Mouse (Mus musculus) lung, postnatal 0 days (tissue): Measurements from ENCODE around the gene Ufd1. TPM values are rescaled to one million over a fixed set of nuclear protein-coding genes. Genes with fewer than 3 reads are reported as not detected.
A peak's percentile ranks its signal among the peaks of the same experiment; 100 is the strongest.

ENCODE experiments used
- ATAC-seq: fragments of 200-750 bp; cut with Nextera tagmentation; 2 replicates; pipeline ENCODE4 v1.8.0; 2017; ENCODE audit warnings: moderate library complexity
- DNase-seq: peaks from one replicate; pipeline ENCODE4 v3.0.0-alpha.2; 2016; ENCODE audit warnings: low spot score
- H3K27ac ChIP-seq: fragments of 300-500 bp; sonication (generic); 2 replicates; pipeline ENCODE4 v1.5.1; 2014; ENCODE audit warnings: antibody characterized with exemption, mild to moderate bottlenecking, low read length, mixed read lengths
- H3K27me3 ChIP-seq: fragments of 300-500 bp; sonication (generic); replicated peaks from 2 replicates; pipeline ENCODE4 v1.6.1; 2014; ENCODE audit warnings: low read length, mixed read lengths; ENCODE audit not compliant: insufficient read depth
- H3K36me3 ChIP-seq: fragments of 300-500 bp; sonication (generic); 2 replicates; pipeline ENCODE4 v1.6.1; 2014; ENCODE audit warnings: low read length, mixed read lengths; ENCODE audit not compliant: insufficient read depth
- H3K4me1 ChIP-seq: fragments of 300-500 bp; sonication (generic); 2 replicates; pipeline ENCODE4 v1.6.1; 2014; ENCODE audit warnings: antibody characterized with exemption, low read depth, low read length, mixed read lengths; ENCODE audit not compliant: insufficient read depth
- H3K4me2 ChIP-seq: fragments of 300-500 bp; sonication (generic); replicated peaks from 2 replicates; pipeline ENCODE4 v1.6.1; 2014; ENCODE audit warnings: low read depth, mild to moderate bottlenecking, low read length, moderate library complexity, mixed read lengths
- H3K4me3 ChIP-seq: fragments of 300-500 bp; sonication (generic); 2 replicates; pipeline ENCODE4 v1.5.1; 2014; ENCODE audit warnings: low read depth, low read length
- H3K9ac ChIP-seq: fragments of 300-500 bp; sonication (generic); replicated peaks from 2 replicates; pipeline ENCODE4 v1.6.1; 2014; ENCODE audit warnings: low read depth, mild to moderate bottlenecking
- H3K9me3 ChIP-seq: fragments of 300-500 bp; sonication (generic); 2 replicates; pipeline ENCODE4 v1.6.1; 2016; ENCODE audit warnings: low read length, mixed read lengths
- CTCF ChIP-seq: IDR thresholded peaks from 2 replicates; pipeline ENCODE4 v1.5.1; 2016; ENCODE audit warnings: antibody characterized with exemption, mild to moderate bottlenecking
- EP300 ChIP-seq: IDR thresholded peaks from 2 replicates; pipeline ENCODE4 v1.6.1; 2016; ENCODE audit warnings: antibody characterized with exemption, mild to moderate bottlenecking, control low read depth
- WGBS: fragments of 180-500 bp; shearing (Covaris S2); extraction: QIAGEN DNeasy Blood & Tissue Kit; methylation state at CpG from one replicate; pipeline ENCODE4 v1.1.7; 2014; 5-methylcytosine and 5-hydroxymethylcytosine counted together
- polyA plus RNA-seq: library from polyadenylated mRNA; unstranded; fragments of >200 nt; fragmentation: Nextera tagmentation; extraction: Ambion mirVana; gene quantifications from 2 replicates; pipeline ENCODE4 v1.2.1, GENCODE M21; 2015

Gene Ufd1
- polyA plus RNA-seq, 1 experiment from 2014 or later, result 81.7 TPM

DNA sequence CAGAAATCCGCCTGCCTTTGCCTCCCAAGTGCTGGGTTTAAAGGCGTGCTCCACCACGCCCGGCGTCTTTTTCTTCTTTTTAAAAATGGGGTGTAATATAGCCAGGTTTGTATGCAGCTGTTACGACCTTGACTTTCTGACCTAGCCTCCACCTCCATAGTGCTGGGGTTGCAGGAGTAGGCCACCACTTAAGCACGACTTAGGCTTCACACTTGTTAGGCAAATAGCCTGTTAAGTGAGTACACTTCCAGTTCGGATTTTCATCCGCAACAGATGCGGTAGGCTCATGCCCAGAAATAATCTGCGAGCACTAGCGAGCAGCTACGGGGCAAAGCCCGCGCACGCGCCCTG is 64.5 kb downstream of the Ufd1 start:
- Histone ChIP-seq H3K27me3 (no peaks in the 10 kb centered on the region), H3K9ac (peak overlapping the region; percentile 76), H3K27ac (peak overlapping the region; percentile 95), H3K9me3 (no peaks in the 10 kb centered on the region), H3K4me1 (peaks cover 7% of the 10 kb centered on the region; the same call in 1 of the 2 replicates), H3K36me3 (peaks cover 16% of the 10 kb centered on the region; the same call in 1 of the 2 replicates), H3K4me2 (peak overlapping the region; percentile 95), H3K4me3 (peak overlapping the region; percentile 88)
- WGBS, result 1% methylated on average over 17 of the region's 17 CpGs
- DNase-seq (no peak), ATAC-seq (no peak)
- TF ChIP-seq CTCF (no peak), EP300 (no peak)

GRCm38 (mm10) chr16:18876442-18877308 is 65.1 kb downstream of the Ufd1 start, which contains the start of the genes Mrpl40 and Hira:
TSS of gene Mrpl40 (minus strand) at chr16:18876862.
TSS of gene Hira (plus strand) at chr16:18877037.
- peaks cover 16% of the 10 kb centered on the region; the same call in 1 of the 2 replicates for H3K36me3 ChIP-seq
- H3K27ac ChIP-seq, result peak within 1 kb of the TSS; percentile 95
- peaks cover 7% of the 10 kb centered on the region; the same call in 1 of the 2 replicates for H3K4me1 ChIP-seq
- peak within 1 kb of the TSS; percentile 88 for H3K4me3 ChIP-seq
- H3K4me2 ChIP-seq, result peak within 1 kb of the TSS; percentile 95
- TF ChIP-seq CTCF (no peak), EP300 (peak; percentile 30; the same call in 1 of the 2 replicates)
- H3K27me3 ChIP-seq, result no peaks in the 10 kb centered on the region
- H3K9me3 ChIP-seq, result no peaks in the 10 kb centered on the region
- peak; percentile 96 for ATAC-seq
- H3K9ac ChIP-seq, result peak within 1 kb of the TSS; percentile 76
- WGBS, result under 1% methylated on average over 75 of the region's 93 CpGs
- DNase-seq, result peak; percentile 96

DNA sequence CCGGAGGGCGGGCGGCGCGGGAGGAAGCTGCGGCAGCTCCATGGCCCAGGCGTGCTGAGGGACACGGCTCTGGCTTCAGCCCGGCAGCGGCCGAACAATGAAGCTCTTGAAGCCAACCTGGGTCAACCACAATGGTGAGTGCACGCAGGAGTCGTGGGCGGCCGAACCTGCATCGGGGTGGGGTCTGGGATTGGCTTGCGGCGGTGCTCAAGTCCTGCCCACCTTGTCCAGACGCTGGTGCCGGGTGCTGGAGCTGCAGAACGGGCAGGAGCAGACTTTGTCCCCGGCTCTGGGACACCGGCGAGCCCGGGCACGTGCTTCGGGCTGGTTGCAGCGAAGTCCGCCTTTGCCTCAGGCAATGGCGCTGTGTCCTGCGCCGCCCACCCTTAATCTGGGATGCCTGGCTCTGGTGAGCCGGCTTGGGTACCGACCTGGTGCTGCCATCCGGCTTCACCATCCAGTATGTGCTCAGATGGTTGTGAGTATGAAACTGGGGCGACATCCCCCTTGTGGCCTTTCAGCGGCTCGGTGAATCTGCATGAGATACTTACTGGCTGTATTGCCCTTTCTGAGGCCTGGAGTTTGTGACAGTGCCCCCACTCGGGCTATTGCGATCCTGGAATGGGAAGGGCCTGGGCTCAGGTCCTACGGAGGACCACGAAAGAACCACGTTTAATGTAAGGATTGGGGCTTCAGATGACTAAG is 66.0 kb downstream of the Ufd1 start:
- Histone ChIP-seq H3K9ac (peak overlapping the region; percentile 76), H3K36me3 (peaks cover 11% of the 10 kb centered on the region; the same call in 1 of the 2 replicates), H3K9me3 (no peaks in the 10 kb centered on the region), H3K4me1 (peaks cover 7% of the 10 kb centered on the region; the same call in 1 of the 2 replicates), H3K27ac (peak overlapping the region; percentile 95), H3K27me3 (no peaks in the 10 kb centered on the region), H3K4me2 (peak overlapping the region; percentile 95), H3K4me3 (peak overlapping the region; percentile 88)
- ATAC-seq (peak; percentile 10), DNase-seq (peak; percentile 60)
- WGBS, result under 1% methylated on average over 41 of the region's 43 CpGs
- peak; percentile 66 for TF ChIP-seq CTCF
- TF ChIP-seq EP300, result no peak

GRCm38 (mm10) chr16:18878091-18878720 is 66.6 kb downstream of the Ufd1 start:
- DNase-seq (no peak), ATAC-seq (no peak)
- Histone ChIP-seq H3K9me3 (no peaks in the 10 kb centered on the region), H3K9ac (peak overlapping the region; percentile 76), H3K36me3 (0 out of 2 replicates have a peak, but pooled peaks cover 5% of the 10 kb centered on the region), H3K27me3 (no peaks in the 10 kb centered on the region), H3K4me3 (peak overlapping the region; percentile 88), H3K4me1 (peaks cover 7% of the 10 kb centered on the region; the same call in 1 of the 2 replicates), H3K27ac (peak overlapping the region; percentile 95), H3K4me2 (peak overlapping the region; percentile 95)
- 14% methylated on average over 20 of the region's 20 CpGs for WGBS
- TF ChIP-seq CTCF (no peak), EP300 (no peak)

DNA sequence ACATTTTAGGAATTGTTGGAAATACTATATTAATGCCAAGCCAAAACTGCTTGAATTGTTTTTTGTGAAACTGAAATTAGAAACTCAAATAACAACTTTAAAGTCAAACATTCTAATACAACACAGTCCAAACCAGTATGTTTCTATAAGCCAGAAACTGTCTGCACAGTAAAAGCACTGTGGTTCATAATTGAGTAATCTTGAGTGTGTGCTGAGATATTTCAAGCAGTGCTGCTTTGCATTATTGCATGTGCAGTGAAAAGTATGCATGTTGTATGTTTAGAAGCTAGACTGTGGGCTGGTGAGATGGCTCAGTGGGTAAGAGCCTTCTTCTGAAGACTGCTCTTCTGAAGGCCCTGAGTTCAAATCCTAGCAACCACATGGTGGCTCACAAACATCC is 72.5 kb downstream of the Ufd1 start:
- Histone ChIP-seq H3K4me3 (no peak overlapping the region), H3K27me3 (no peaks in the 10 kb centered on the region), H3K27ac (no peak overlapping the region), H3K9ac (no peak overlapping the region), H3K4me1 (peaks cover 8% of the 10 kb centered on the region; the same call in 1 of the 2 replicates), H3K36me3 (no peaks in the 10 kb centered on the region), H3K4me2 (no peak overlapping the region), H3K9me3 (no peaks in the 10 kb centered on the region)
- peak; percentile 57 for DNase-seq
- TF ChIP-seq EP300 (no peak), CTCF (no peak)
- peak; percentile 71 for ATAC-seq

Other genes with a start within 250 kb of the Ufd1 start
- gene Tbx1, start 221.1 kb upstream of the Ufd1 start, polyA plus RNA-seq, result 7.6 and 7.8 TPM in 2 replicates
- gene Gp1bb, start 189.4 kb upstream of the Ufd1 start, polyA plus RNA-seq, result 7.9 and 8.8 TPM in 2 replicates
- 2.2 and 3.1 TPM in 2 replicates for gene Gm49601, start 185.4 kb upstream of the Ufd1 start, polyA plus RNA-seq
- gene Sept5, start 181.8 kb upstream of the Ufd1 start, polyA plus RNA-seq, result 8.5 and 9.6 TPM in 2 replicates
- gene Cldn5, start 34.9 kb upstream of the Ufd1 start, polyA plus RNA-seq, result 400 and 432 TPM in 2 replicates
- gene Cdc45, start 208 bp downstream of the Ufd1 start, polyA plus RNA-seq, result 4.8 and 6.0 TPM in 2 replicates
- gene 2510002D24Rik, start 24.8 kb downstream of the Ufd1 start, polyA plus RNA-seq, result 23.7 and 28.9 TPM in 2 replicates
- not detected in 2 replicates for gene Gm28539, start 24.8 kb downstream of the Ufd1 start, polyA plus RNA-seq
- gene Mrpl40, start 65.1 kb downstream of the Ufd1 start, polyA plus RNA-seq, result 55.8 and 56.5 TPM in 2 replicates
- 7.6 and 8.4 TPM in 2 replicates for gene Hira, start 65.3 kb downstream of the Ufd1 start, polyA plus RNA-seq